Mouse (Mus musculus): Measurements from ENCODE around the gene Chn2.

The Chn2 gene

DNA sequence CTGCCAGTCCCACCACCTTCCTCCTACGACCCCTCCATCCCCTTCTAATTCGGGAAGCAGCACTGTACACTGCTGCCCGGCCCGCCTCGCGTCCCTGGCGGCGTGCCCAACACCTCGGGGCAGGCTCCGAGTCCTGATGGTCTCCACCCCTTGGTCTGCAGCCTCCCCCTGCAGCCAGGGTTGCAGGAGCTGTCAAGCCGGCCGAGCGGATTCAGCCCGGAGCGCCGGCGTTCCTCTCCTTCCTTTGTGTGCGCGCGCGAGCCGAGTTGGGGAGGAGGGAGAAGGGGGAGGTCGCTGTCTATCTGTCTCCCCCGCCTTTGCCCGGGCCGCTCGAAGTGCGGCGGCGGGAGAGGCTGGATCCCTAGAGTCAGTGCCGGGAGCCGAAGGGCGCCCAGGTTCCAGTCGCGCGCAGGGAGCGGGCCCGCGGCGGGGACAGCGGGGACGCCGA, at the start of gene Chn2:
Gene Chn2, plus strand, starts transcription at position 198 of the 448 bp plus-strand sequence.
- peak; percentile 45 for DNase-seq

DNA sequence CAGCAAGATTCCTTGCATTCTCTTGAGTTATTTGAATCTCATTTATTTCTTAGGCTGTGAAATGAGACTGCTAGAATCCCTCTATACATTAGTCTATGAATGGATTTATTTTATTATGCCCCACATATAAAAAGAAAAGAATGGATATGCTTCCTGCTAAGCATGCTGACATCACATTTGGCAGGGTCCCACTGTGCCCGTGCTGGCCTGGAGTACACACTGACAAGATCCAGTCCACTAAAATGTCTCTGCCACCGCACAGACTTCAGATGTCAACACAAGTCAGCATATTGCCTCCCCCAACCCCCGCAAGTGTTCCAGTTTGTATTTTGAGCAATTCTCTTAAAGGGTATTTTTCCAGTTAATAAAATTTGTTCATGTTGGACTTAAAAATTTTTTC, 47.0 kb upstream of the Chn2 start:
- no peak for DNase-seq

DNA sequence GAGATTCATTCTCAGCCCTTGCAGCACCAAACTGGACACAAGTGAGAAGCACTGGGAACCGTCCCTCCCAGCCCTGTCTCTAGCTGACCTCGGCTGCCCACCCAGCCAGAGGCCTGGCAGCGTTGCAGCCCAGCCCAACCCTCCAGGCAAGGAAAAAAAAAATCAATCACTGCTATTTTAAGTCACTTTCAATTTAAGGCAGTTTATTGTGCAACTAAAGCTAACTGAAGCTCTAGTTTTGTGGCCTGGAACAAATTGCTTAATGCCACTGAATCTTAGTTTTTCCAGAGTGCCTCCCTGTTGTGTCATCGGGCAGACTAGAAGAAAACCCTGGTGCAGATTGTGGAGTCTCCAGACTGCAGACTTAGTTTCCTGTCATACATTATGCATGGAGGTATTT, 43.8 kb upstream of the Chn2 start:
- no peak for DNase-seq

DNA sequence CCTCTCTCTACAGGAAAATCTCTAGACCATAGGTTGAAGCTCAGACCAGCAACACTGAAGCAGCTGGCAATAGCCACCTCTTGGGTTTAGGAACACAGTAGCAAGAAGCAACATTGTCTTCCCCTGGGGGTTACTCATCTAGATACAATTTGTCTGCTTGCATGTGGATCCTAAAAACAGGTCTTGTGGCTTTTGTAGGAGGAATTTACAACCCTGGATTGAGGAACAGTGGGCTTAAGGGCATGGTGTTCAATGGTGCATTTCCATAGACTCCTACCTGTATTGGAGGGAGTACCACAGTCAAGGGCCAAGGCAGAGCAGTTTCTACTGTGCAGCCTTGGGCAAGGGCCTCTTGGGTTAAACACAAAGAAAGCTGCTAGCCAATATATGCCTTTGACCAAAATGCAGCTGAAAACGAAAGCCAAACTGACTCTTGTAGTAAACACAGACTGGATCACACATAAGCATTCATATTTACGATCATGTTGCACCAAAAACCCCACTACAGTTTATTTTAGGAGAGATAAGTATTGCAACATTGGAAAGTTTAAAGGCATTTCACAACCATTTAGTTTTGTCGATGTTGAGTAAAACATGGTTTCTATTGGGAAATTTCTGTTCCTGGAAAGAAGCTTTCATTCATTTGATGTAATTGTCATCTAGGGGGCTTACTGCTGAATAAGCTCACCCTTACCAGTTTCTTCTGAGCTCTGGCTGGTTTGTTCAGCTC, 43.0 kb upstream of the Chn2 start:
- DNase-seq: no peak

DNA sequence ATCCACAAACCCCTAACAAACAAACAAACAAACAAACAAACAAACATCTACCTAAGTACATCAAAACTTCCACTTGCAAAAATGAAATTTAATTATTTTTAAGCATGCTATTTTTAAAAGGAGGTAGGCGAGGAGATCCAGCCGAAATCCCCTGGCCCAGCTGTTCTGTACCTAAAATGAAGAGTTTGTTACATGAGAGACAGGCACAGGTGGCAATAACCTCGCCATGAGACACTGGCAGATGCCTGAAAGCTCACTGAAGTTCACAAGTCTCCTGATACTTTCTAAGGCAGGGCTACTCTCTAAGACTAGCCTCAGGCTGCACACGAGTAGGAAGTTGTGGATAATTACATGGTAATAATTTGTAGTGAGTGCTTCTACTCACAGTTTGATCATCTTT, 34.1 kb upstream of the Chn2 start:
- no peak for DNase-seq

DNA sequence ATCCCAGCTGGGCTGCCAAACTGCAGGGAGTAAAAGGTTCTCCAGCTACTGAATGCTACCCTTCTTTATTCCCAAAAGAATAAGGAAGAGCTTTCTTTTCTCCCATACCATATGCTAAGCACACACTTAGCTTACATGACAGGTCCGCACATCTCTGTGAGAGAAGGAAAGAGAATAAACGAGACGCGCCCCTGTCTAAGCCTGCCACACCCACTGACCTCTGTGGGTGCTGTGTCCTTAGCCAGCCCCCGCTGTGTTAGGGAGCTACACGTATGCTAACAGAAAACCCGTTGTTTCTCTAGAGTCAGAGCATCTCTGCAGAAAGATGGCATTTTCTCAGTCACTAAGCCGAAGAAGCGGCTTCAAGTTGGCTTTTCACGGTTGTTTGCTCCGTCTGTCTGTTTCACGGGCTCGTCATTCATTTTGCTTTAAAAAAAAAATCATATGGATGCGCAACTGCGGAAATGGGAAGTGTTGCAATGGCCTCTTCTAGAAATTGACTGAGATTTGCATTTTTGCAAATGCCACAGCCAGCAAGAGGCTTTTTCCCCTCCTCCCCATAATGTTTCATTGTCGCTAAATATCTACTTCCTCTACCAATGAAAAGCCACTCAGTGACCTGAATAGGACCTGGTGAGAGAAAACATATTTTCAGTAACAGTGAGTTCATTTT, 30.8 kb upstream of the Chn2 start:
- DNase-seq: no peak

DNA sequence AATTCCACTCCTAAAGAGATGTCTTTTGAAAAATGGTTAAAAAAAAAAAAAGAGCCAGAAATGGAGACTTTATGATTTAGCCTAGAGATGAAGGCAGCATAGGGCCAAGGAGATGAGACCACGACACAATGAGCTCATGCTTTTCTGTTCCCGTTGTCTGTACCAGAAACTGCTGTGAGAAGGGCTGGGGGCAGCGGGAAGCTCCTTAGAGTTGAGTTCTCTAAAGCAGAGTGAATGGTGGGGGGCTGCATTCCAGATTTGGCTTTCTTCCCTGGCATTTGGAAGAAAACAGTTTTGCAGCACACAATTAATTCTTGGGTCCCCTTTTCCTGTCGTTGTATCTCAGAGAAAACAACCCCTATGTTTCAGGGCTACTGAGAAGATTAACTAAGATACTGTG, 30.1 kb upstream of the Chn2 start:
- DNase-seq: no peak

DNA sequence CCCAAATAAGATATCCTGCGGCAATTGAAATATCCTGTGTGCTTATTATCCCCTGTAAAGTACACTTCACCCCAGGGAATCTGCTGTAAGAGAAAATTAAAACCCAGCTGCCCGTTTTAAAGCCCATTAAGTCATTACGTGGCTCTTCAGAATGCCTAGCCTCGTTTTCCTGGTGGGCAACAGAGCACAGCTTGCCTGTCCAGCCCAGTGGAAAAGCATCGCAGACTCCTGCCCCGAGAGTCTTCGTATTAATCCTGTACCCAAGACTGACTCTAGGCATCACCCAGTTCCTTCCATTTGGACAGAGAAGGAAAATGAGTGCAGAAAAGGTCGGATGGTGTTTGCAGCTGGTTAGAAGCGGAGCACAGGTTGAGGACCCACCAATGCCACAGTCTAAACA, 29.0 kb upstream of the Chn2 start:
- no peak for DNase-seq

DNA sequence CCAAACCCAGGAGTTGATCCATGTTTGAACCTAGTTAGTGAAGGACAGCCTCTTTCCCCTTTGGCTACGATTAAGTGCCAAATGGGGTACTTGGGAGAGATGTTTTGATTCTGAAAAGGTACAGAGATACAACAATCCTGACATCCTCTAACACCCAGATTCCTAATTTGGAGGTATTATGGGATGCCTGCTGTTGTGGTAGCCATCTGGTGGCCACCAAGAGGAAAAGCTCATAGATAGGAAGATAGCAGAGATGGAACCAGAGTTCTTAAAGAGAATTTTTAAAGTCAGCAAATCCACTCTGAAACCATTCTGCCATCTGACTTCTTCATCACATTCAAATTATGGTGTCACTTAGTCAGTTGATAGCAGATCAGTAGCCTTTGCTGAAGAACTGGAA, 27.2 kb upstream of the Chn2 start:
- DNase-seq: no peak

DNA sequence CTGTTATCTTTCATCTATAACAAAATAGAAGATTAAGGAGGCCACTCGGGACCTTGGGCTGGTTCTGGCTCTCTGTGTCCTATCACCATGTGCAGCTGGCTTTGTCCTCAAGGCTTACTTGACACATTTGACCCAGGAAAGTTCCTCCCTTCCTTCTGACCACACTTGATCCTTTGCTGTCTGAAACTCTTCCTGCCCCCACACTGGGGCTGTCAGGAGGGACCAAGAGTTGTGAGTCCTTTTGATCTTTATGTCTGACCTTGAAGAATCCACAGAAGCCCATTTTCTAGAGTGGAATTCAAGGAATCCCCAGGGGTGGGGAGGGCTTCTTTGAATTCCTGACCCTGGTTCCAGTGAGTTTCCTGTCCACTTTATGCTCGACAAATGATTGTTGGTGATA, 21.3 kb upstream of the Chn2 start:
- no peak for DNase-seq

DNA sequence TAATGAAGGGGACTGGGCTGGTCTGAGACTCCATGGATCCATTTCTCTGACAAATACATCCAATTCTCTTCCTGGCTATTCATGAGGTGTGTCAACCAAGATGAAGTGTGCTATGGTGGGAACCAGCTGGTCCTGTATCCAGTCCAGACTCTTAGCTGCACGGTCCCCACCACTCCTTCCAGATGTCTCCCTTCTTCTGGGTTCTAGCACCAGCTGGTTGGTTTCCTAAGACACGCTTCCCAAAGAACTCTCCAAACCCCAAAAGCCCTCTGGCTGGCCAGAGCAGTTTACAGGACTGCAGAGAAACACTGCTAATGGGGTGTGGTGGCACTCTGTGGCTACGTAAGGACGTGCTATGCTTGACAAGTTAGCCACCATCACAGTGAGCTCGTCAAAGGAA, 20.5 kb upstream of the Chn2 start:
- no peak for DNase-seq

DNA sequence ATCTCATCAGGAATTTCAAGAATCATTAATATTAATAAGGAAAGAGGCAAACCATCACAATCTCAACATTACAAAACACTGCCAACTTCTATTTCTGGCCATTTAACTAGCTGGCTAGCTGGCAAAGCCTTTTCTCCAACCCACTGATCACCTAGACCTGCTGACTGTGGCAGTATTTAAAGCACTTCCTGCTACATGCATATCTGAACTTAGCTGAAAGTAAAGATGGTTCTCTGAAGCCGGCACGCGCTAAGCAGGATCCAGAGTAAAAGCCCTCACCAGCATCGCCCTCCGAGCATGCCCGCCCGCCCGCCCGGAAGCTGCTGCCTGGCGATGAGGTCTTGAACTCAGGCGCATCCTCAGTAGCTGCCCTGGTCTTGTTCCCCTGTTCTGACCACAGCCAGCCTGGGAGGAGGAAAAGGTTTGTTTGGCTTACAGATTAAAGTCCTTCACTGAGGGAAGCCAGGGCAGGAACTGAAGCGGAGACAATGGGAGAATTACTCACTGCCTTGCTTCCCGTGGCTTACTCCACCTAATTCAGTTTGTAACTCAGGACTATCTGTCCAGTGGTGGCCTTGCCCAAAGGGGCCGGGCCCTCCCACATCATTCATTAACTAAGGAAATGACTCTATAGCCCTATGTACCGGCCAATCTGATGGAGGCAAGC, 18.1 kb upstream of the Chn2 start:
- peak; percentile 9 for DNase-seq

DNA sequence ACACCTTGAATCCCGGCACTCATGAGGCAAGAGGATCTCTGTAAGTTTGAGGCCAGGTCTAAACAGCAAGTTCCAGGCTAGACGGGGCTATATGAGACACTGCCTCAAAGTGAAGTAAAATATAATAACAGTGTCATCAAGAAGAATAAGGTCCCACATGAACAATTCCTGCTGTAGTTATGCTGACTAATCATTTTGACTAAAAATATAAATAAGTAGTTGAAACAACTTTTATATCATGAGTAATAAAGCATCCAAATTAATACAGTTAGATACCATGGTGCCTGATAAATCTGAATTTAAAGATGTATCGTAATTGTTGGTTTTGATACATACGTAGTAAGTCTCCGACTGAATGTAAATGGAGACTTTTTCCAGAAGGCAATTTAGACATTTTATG, 15.5 kb upstream of the Chn2 start:
- DNase-seq: no peak

DNA sequence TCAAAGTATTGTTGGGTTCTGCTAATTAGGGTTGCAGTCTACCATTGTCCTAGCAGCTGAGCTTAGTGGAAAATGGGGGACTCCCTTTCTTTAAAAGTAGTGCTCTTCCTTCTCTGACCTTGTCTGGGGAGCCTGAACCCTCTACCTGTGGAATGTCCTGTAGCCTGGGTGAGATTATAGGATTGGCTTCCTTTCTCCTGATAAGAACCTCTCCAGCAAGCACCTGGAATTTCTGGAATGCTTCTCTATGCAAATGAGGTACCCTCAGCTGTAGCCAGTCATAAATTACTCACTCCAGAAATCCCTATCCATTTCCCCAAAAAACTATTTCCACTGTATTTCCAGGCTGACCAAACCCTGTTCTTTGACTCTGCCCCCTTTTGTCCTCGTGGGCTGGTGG, 10.6 kb upstream of the Chn2 start:
- DNase-seq: no peak

DNA sequence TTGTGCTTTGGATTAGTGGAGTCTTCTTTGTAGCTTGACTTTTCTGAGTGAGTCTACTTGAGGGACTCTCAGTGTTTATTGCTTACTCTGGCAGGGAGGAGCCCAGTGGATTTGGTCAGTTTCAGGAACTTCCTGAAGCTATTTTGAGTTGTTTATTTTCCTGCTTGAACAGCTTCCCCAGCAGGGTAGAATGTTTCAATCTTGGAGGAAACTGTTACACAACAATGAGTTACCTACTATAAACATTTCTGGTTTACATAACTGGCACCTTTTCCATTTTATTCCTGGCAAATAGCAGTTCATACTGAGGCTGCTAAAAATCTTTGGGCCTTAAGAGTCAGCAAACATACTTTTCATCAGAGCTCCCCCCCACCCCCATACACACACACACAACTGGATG, 9.0 kb upstream of the Chn2 start:
- no peak for DNase-seq

DNA sequence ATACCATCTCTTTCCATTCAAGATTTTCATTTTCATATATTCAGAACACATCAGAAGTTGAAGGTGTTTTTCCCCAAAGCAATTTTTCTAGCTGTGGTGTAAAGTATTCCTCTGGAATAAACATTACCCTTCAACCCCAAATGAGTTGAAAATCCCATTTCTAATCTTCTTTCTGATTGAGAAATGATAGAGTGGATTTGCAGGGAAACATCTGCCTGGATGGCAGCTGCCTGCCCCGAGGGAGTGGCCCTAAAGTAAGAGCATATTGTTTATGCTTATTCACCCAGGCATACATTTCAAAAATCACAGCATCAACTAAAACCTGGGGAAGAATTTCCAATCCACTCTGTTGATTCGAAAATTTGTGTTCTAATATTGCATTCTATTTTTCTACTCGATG, 8.6 kb upstream of the Chn2 start:
- DNase-seq: no peak

DNA sequence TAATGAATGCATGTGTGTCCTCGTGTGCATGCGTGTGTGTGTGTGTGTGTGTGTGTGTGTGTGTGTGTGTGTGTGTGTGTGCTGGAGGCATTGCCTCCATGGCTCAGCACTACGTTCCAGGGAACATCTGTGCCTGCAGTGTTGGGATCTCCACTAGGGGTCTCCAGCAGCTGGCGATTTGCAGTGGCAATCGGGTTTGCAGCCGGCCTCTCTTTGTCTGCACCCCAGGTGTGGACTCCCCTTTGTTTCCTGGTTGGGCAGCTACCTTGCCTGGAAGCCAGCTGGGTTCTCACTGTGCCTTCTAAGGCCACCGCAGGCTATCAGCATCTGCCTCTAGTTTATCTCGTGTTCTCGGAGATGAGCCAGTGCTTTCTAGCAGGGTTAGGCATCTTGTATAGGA, 4.9 kb upstream of the Chn2 start:
- DNase-seq: peak; percentile 70

DNA sequence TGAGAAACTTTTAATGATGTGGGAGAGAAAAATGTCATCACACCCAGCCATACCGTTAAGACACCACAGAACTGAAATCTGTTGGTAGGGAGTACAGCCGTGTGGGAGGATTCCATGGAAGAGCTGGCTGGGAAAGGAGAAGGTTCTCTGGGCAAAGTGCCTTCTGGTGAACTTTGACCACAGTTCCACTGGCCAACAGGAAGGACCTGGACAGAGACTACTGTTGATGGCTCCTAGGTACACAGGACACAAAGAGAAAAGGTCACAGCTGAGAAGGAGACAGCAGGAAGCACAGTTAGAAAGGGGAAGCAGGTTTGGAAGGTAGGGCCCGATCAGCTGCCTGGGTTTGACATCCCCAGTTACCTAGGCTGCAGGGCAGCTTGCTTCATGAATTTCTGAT, 3.8 kb upstream of the Chn2 start:
- no peak for DNase-seq

DNA sequence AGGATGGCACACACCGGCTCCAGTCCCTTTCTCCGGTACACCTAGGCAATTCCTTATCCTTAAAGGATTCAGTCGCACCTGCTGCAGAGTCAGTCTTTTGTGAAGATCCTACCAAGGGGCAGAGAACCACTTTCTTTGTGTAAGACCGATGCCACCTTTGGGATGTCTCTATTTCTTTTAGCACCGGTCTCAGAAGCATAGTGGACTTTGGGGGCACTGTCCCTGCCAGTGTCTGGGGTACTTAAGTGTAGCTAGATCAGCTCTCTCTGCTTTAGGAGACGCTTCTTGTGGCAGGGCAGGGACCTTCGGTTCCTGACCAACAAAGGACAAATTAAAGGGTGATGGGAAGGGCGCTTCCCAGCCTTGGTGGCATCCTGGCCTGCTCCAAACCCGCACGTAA, 488 bp upstream of the Chn2 start:
- no peak for DNase-seq

DNA sequence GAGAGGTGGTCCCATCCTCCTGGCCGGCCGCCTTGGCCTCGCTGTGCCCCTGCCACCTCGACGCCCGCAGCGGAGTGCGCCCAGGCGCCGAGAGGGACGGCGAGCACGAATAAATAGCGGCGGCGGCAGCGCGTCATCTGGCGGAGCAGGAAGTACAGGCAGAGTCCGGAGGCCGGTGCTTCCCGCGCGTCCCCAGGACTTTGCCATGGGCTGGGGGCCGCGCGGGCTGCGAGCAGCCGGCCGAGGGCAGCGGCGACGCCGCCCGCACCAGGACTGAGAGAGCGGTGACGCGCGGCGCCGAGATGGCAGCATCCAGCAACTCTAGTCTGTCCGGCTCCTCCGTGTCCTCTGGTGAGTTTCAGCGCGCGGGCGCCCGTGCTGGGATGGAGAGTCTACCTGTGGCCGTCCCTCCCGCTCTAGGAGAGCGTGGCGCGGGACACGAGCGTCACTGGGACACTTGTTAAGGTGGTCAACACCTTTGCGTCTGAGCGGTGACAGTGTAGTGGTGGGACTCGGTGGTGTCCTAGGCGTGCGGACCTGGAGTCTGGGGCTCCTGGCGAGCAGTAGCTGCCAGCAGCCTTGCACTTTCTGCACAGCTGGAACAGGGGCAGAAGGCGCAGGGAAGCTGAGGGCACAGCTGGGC, 572 bp downstream of the Chn2 start:
- DNase-seq: peak; percentile 52

DNA sequence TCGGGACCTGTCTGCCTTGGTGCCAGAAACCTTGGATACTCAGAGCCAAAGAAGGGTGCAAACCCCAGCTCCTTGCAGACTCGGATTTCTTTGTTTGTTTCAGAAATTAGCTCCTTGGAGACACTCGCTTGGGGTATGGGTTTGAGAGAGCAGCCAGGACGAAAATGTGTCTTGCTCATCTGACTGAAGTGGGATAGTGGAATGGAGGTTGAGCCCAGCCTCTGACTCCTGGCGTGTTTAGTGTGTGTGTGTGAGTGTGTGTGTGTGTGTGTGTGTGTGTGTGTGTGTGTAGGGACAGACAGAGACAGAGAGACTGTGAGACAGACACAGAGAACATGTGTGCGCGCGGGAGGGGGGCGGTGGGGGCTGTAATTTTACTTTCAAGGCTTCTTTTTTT, 1.1 kb downstream of the Chn2 start:
- DNase-seq: no peak

DNA sequence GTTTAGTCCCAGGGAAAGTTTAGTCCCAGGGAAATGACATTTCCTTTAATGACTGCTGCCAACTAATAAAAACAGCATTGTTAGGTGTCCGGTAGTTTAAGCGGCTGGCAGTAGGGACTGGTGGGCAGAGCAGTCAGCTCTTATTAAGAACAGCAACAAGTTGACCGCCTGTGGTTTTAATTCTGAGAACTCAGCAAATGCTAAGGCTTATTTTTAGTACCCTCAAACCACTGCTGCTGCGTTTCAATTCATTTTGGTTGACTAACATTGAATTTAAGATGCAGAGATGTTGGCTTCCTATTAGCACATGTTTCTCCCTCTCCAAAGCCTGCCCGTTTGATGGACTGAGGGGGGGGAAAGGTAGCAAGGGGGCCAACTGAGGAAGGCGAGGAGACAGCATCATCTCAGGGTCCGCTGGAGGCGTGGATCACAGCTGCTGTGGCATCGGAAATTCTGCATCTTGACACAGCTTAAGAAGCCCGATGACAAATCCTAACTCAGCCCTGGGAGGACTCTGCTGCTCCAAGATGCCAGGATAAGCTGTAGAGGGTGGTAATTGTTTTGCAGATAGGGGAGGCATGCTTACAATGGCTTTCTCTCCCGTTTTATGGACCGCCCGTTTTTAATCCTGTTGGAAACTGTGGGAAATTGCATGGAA, 2.2 kb downstream of the Chn2 start:
- no peak for DNase-seq

DNA sequence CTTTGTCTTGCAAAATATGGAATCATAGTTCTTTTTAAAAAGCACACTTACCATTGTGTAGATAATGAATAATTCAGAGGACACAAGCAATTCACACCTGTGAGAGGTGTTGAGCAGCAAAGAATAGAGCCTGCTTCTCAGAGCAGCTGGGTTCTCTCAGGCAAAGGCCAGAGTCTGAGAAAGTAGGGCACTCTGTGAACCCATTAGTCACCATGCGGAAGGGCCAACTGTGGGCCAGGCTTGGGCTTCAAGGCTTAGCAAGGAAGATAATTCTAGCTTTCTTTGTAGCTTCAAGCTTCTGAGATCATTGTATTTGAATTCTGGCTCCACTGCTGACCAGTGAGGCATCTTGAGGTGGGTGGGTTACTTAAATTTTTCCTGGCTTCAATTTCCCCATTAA, 2.8 kb downstream of the Chn2 start:
- no peak for DNase-seq
